Mouse (Mus musculus) layer of hippocampus, adult 2 months (tissue): ENCODE data around the gene Atp2a3. TPM values are rescaled to one million over a fixed set of nuclear protein-coding genes. Genes with fewer than 3 reads are reported as not detected.

Experiments used
- DNase-seq, 2 experiments: peaks; one replicate each; pipeline ENCODE4 v3.0.0; 2022; ENCODE audit warnings: low spot score in 2 of 2
- H3K27ac ChIP-seq: fragments of 200-600 bp; 2 replicates; pipeline ENCODE4 v1.8.1; 2022
- H3K4me3 ChIP-seq: fragments of 200-600 bp; 2 replicates; pipeline ENCODE4 v1.8.1; 2022; ENCODE audit warnings: mild to moderate bottlenecking
- CTCF ChIP-seq: fragments of 200-600 bp; conservative IDR thresholded peaks from 2 replicates; pipeline ENCODE4 v1.8.1; 2022; ENCODE audit warnings: antibody characterized with exemption, mild to moderate bottlenecking, moderate library complexity
- microRNA-seq, 2 experiments: library from miRNA; unstranded; fragments of <30 nt; microRNA quantifications; one replicate each; pipeline ENCODE4 v1.2.0; 2021
- total RNA-seq, 2 experiments: library from RNA; stranded (reverse); gene quantifications; 2 replicates each; pipeline ENCODE4 v1.2.3; 2021

The Atp2a3 gene
- total RNA-seq, 2 experiments from 2014 or later = 5.4 to 6.2 TPM

DNA sequence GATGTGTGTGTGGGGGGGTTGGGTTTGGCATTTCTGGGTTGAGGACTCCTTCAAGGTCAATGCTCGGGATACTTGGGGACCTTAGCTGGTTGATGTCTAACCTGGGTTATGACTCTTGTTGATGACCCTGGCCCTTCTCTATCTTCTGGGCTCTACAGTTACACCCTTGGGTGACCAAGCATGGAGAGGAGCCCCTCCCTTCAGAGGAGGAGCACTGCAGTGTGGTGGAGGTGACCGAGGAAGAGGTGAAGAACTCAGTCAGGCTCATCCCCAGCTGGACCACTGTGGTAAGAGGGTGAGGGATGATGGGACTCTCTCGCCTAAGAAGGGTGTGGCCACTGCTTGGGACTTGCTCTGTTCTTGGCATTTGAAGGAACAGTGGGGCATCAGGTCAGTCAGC, 76.7 kb downstream of the Atp2a3 start:
- no peak for DNase-seq
- Histone ChIP-seq H3K27ac (no peak overlapping the region), H3K4me3 (no peak overlapping the region)
- TF ChIP-seq CTCF = no peak

DNA sequence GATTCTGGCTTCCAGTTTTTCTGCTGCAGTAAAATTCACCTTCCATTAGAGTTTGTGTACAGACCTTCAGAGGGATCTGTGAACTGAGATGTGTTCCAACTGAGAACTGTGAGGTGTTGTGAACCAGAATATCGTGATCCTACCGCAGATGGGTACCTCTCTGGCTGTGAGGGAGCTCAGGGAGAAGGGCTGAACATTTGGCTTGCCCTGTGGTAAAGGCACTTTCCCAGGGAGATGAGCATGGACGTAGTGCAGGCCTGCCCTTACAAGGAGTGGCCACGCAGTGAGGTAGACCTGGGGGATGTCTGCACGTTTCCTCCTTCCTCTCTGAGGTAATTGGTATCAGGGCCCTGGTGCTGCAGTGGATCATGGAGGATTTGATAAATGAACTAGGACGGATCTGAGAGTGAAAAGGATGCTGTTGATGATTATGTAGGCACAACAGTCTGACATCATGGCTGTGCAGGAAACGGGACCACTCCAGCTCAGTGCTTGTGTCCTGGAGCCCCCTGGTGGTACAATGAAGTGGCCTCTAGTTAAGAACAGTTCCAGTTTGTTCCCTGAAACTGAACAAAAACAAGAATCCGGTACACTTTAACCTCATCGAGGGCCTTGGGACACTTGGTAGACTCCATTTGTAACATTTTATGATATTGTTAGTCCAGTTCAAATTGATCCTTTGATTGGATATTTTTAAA, 78.3 kb downstream of the Atp2a3 start:
- DNase-seq = peak in 1 of 2 experiments; percentile 59
- H3K27ac ChIP-seq = peak overlapping the region; percentile 12; the same call in 1 of the 2 replicates
- no peak overlapping the region for H3K4me3 ChIP-seq
- peak; percentile 89 for TF ChIP-seq CTCF

Small RNAs within 50 kb of the gene (microRNA-seq; reads per million reads assigned to microRNA genes)
- 0 reads per million in 2 experiments for gene Gm44467

Other genes starting within 250 kb of the Atp2a3 start
- gene Cyb5d2, start 165.0 kb upstream of the Atp2a3 start, total RNA-seq = 10 to 100 TPM; 17.9 to 19.9 TPM
- gene Zzef1, start 164.9 kb upstream of the Atp2a3 start, total RNA-seq = 10 to 100 TPM; 47.8 to 49.5 TPM
- under 1 TPM; 0.15 to 0.44 TPM for gene P2rx1, start 37.9 kb downstream of the Atp2a3 start, total RNA-seq
- gene Camkk1, start 57.8 kb downstream of the Atp2a3 start, total RNA-seq = 100 to 1,000 TPM; 173 to 177 TPM
- 10 to 100 TPM; 10.6 to 11.8 TPM for gene Ncbp3, start 86.6 kb downstream of the Atp2a3 start, total RNA-seq
- under 1 TPM; 0.15 to 0.20 TPM for gene Itgae, start 129.4 kb downstream of the Atp2a3 start, total RNA-seq
- gene Haspin, start 177.1 kb downstream of the Atp2a3 start, total RNA-seq = under 1 TPM; 0.33 to 0.44 TPM
- gene P2rx5, start 199.3 kb downstream of the Atp2a3 start, total RNA-seq = 1 to 10 TPM; 2.0 to 3.1 TPM
- gene Emc6, start 215.9 kb downstream of the Atp2a3 start, total RNA-seq = 10 to 100 TPM; 44.6 to 47.5 TPM
- gene Tax1bp3, start 215.9 kb downstream of the Atp2a3 start, total RNA-seq = 1 to 10 TPM; 9.2 TPM
- 10 to 100 TPM; 20.1 to 23.2 TPM for gene Ctns, start 237.9 kb downstream of the Atp2a3 start, total RNA-seq
- gene Shpk, start 238.3 kb downstream of the Atp2a3 start, total RNA-seq = 1 to 10 TPM; 3.1 to 3.2 TPM